Mouse (Mus musculus): ENCODE measurements around the gene Copz1.
A peak's percentile ranks its signal among the peaks of the same experiment; 100 is the strongest.

Gene Copz1

DNA sequence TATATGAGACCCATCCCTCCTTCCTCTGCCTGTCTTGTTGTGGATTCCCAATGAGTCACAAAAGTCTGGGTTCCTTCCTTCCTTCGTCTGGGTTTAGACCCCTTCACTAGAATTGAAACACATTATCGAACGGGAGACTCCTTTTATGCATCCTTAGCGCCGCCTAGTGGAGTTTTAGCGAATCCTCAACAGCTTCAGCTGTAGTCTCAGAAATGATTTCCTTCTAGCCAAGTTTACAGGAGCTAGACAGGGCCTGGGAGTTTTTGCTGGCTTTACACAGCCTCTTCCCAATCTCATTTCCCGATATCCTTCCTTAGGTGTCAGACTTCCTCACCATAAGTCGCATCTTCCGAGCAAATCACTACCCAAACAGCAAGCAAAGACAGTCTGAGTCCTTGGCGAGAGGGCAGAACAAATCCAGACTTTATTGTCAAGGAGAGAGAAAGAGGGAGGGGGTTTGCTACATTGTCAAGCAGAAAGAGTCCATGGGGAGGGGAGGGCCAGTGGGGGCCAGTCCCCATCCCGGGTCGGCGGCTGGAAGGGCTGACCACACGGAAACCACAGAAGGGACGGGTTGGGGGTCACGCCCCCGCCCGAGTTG, 41.1 kb downstream of the Copz1 start:
- DNase-seq, result peak; percentile 62

DNA sequence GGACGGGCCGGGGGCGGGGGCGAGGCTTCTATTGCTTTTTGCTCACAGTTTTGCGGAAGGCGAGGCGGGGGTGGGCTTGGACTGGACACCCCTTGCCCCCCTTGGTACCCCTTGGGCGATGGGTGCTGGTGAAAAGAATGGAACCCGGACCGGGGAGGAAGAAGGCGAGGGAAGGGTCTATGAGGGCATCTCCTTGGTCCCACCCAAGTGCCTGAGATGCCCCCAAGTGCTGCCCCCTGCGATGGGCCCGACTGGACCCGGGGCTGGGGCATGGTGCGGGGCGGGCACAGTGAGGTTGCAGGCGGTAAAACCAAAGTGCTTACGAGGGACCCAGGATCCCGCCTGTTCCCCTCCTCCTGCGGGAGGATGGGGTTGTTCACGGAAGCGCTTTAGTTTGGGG, 41.7 kb downstream of the Copz1 start:
- no peak for DNase-seq

- peak; percentile 54 for DNase-seq
Observed at GRCm38 (mm10) chr15:103315011-103315502, 42.5 kb downstream of the Copz1 start.

GRCm38 (mm10) chr15:103315979-103316776, 43.7 kb downstream of the Copz1 start:
- DNase-seq, result no peak

DNA sequence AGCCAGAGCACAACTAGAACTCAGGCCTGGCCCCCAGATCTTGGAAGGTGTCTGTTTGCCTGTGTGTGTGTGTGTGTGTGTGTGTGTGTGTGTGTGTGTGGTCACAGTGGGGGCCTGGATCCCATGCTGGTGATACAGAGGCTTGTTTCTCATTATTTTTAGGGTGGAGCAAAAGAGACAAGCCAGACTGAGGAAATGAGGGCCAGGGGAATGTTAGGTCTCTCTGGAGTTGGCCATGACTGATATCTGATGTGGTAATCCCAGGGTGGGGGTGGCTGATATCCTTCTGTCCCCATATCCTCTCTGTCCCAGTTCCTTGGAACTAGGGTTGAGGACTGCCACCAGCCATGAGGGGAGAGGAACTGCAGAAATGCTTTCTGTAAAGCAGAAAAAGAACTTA, 44.6 kb downstream of the Copz1 start:
- DNase-seq, result no peak

DNA sequence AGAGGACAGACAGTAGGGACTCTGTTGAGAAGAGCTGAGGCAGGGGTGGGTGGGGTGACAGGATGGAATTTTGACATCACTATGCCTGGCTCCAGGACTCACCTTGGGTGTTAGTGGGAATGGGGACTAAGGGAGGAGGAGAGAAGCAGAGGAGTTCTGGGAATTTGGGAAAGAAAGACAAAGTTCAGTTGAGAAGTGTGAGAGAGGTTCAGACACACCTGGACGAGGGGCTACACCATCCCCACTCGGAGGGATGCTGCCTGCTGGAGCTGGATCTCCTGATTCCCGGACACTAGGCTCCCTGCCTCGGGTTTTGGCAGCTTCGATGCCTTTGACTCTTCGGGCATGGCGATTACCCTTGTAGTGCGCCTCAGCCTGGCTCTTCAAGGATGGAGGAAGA, 45.2 kb downstream of the Copz1 start:
- no peak for DNase-seq

- no peak for DNase-seq
Observed at GRCm38 (mm10) chr15:103318201-103318816, 45.8 kb downstream of the Copz1 start.

DNA sequence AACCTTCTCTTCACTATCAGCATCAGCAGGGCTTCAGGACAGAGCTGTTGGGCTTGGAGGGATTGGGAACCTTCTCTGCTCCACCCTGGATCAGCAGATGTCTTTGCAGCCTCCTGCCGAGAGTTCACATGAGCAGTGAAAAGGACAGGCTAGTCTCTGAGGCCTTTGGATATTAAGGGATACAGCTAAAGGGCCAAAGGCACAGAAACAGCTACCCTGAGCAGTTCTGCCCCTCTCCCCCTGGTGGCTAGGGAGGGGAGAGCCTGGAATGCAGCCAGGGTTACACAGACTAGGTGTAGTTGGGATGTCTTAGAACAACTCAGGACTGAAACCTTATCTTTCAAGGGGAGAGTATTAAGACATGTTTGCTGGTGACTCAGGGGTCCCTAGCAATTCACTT, 48.6 kb downstream of the Copz1 start:
- DNase-seq, result peak; percentile 63

GRCm38 (mm10) chr15:103322396-103322795, 49.9 kb downstream of the Copz1 start:
- no peak for DNase-seq

GRCm38 (mm10) chr15:103323070-103323454, 50.5 kb downstream of the Copz1 start:
- DNase-seq, result peak; percentile 66

GRCm38 (mm10) chr15:103323455-103324247, 51.1 kb downstream of the Copz1 start:
- DNase-seq, result peak; percentile 90

- no peak for DNase-seq
Observed at GRCm38 (mm10) chr15:103333081-103333615, 60.6 kb downstream of the Copz1 start.

- DNase-seq, result no peak
Observed at GRCm38 (mm10) chr15:103333738-103334137, 61.2 kb downstream of the Copz1 start.

GRCm38 (mm10) chr15:103334194-103334593, 61.7 kb downstream of the Copz1 start:
- no peak for DNase-seq

DNA sequence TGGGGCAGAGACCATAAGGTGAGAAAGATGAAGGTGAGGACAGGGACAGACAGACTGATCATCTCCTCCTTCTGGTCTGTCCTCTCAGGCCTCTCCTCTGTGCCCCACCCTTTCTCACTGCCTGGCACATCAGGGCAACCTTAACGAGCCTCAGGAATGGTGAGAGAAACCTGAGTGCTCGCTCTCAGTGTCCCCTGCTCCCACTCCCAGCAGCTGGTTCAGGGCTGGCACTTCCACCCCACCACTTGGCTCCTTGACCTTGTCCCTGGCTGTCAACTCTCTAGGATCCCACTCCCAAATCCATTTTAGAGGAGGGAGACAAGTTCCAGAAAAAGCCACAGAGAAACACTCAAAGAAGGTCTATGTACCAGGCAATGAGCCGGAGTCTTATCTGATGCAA, 62.5 kb downstream of the Copz1 start:
- DNase-seq, result no peak

DNA sequence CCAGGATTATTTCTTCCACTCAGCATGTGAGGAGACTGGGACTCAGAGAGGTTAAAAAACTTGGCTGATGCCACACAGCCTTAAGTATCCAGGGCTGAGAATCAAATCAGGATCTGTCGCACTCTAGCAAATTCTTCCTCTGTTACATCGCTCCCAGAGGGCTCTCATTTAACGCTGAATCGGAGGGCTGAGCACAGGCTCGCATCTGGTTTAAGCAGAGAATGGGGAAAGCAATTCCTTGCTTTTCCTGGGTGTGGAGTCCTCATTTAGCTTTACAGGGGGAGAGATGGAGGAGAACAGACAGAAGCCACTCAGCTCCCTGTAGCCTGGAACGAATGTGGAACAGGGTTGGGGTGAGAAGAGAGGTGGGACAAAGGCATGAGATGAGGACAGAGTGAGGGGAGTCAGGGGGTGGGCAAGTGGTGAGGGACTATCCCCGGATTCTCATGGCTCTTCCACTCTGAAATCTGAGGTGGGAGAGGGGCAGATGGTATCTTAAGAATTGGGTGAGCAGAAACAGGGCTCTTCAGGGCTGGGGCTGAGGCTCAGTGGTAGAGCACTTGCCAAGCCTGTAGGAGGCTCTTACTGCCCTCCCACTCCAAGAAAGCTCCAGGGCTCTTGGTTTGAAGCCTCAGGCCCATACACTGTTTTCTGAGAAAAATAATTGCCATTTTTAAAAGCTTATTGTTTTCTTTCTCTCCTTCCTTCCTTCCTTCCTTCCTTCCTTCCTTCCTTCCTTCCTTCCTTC, 63.1 kb downstream of the Copz1 start:
- no peak for DNase-seq

DNA sequence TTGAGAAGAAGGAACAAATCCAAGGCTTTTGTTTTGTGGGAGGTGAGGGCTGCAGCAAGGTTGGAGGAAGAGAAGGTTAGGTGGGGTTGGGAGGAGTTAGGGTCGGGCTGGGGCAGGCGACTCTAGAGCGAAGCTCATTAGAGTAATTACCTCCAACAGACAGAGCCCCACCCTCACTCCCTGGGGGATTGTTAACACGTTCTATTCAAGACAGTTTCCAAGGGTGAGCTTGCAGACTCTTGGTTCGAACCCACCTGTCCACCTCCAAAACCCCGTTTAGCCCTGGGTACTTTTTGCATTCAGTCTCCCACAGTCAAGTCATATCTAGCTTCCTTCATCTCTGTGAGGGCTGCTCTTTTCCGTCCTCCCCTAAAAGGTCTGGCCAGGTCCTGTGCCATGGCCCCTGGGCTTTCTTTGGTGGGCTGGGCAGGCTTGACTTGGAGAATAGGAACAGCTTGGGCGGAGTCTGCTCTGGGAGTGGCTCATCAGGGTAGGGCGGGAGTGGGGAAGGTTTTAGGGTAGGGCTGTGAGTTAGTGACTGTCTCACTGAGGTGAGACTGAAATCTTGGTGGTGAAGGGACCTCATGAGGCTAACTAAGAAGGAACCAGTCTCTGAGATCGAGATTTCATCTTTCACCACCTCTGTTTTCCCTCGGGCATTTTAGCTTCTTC, 64.6 kb downstream of the Copz1 start:
- DNase-seq, result no peak

- no peak for DNase-seq
Observed at GRCm38 (mm10) chr15:103338829-103339165, 66.3 kb downstream of the Copz1 start.

- DNase-seq, result peak; percentile 48
Observed at GRCm38 (mm10) chr15:103339166-103339960, 66.8 kb downstream of the Copz1 start.

GRCm38 (mm10) chr15:103339961-103340337, 67.4 kb downstream of the Copz1 start, which contains the start of gene Zfp385a:
Gene Zfp385a (minus strand): TSS chr15:103340093.
- DNase-seq, result peak; percentile 96

- DNase-seq, result peak; percentile 37
Observed at GRCm38 (mm10) chr15:103340786-103341185, 68.3 kb downstream of the Copz1 start.

Data from thymus, postnatal 4 days (tissue).